Mouse (Mus musculus) stomach, embryonic 15.5 days (tissue): Measurements from ENCODE around the gene Nxn. TPM values are rescaled to one million over a fixed set of nuclear protein-coding genes. Genes with fewer than 3 reads are reported as not detected.

Experiments used
- ATAC-seq: fragments of 200-750 bp; cut with Nextera tagmentation; 2 replicates; pipeline ENCODE4 v1.8.0; 2017; ENCODE audit warnings: low read depth, moderate number of reproducible peaks, moderate TSS enrichment; ENCODE audit not compliant: insufficient read depth, low FRiP score
- H3K27ac ChIP-seq: fragments of 300-500 bp; sonication (generic); 2 replicates; pipeline ENCODE4 v1.5.1; 2015; ENCODE audit warnings: mild to moderate bottlenecking, inconsistent platforms
- H3K27me3 ChIP-seq: fragments of 300-500 bp; sonication (generic); replicated peaks from 2 replicates; pipeline ENCODE4 v1.6.1; 2015; ENCODE audit warnings: inconsistent platforms
- H3K36me3 ChIP-seq: fragments of 300-500 bp; sonication (generic); 2 replicates; pipeline ENCODE4 v1.6.1; 2015; ENCODE audit warnings: inconsistent platforms
- H3K4me1 ChIP-seq: fragments of 300-500 bp; sonication (generic); 2 replicates; pipeline ENCODE4 v1.6.1; 2015; ENCODE audit warnings: inconsistent platforms
- H3K4me2 ChIP-seq: fragments of 300-500 bp; sonication (generic); 2 replicates; pipeline ENCODE4 v1.6.1; 2015; ENCODE audit warnings: mild to moderate bottlenecking, inconsistent platforms
- H3K4me3 ChIP-seq: fragments of 300-500 bp; sonication (generic); replicated peaks from 2 replicates; pipeline ENCODE4 v1.5.1; 2015; ENCODE audit warnings: inconsistent platforms
- H3K9ac ChIP-seq: fragments of 300-500 bp; sonication (generic); 2 replicates; pipeline ENCODE4 v1.6.1; 2015; ENCODE audit warnings: inconsistent platforms
- H3K9me3 ChIP-seq: fragments of 300-500 bp; sonication (generic); 2 replicates; pipeline ENCODE4 v1.6.1; 2016; ENCODE audit warnings: inconsistent platforms
- WGBS: fragments of 180-500 bp; shearing (Covaris S2); methylation state at CpG from one replicate; pipeline ENCODE4 v1.1.7; 2015; 5-methylcytosine and 5-hydroxymethylcytosine counted together
- polyA plus RNA-seq: library from polyadenylated mRNA; unstranded; fragments of >200 nt; fragmentation: Nextera tagmentation; extraction: Ambion mirVana; gene quantifications from 2 replicates; pipeline ENCODE4 v1.2.1, GENCODE M21; 2015

The Nxn gene
- polyA plus RNA-seq, 1 experiment from 2014 or later, result 35.1 TPM

DNA sequence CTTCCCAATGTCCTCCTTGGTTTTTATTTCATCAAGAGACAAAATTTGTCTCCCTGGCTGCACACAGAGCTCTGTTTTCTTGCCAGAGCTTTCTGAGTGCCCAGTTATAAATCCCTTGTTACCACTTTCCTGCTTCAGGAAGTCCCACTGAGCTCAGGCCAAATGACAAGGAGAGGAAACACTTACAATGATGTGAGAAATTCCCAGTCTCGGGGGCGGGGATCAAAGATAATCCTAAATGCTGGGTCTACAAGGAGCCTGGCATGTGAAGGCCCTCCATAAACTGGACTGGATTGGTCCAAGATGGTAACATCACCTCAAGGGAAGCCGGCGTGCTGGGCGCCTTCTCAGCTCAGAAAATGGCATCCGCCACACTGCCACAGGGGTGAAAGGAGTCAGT is 106.1 kb downstream of the Nxn start:
- Histone ChIP-seq H3K9me3 (no peaks in the 10 kb centered on the region), H3K27me3 (no peaks in the 10 kb centered on the region), H3K27ac (peak overlapping the region; percentile 46), H3K9ac (no peak overlapping the region), H3K36me3 (no peaks in the 10 kb centered on the region), H3K4me2 (no peak overlapping the region), H3K4me1 (peaks cover 36% of the 10 kb centered on the region), H3K4me3 (no peak overlapping the region)
- WGBS, result 84% methylated on average over 6 of the region's 6 CpGs
- ATAC-seq, result no peak

DNA sequence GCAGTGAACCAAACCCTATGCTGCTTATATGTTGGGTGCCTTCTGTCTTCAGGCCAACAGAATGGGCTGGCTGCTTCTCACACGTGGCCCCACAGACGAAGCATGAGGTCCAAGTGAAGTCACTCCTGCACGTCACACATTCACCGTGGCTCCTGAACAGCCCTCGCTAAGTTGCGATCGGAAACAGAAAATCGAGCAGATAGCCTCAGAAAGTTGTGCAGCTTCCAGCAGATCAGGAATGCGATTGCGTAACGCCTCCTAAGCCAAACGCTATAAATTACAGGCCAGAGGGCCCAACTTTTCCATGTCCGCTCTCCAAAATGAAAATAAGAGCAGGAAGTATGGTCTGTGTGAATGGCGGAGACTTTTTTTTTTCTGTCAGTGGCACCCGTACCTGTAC is 106.5 kb downstream of the Nxn start:
- Histone ChIP-seq H3K4me1 (peaks cover 38% of the 10 kb centered on the region), H3K27me3 (no peaks in the 10 kb centered on the region), H3K4me2 (no peak overlapping the region), H3K9me3 (no peaks in the 10 kb centered on the region), H3K9ac (no peak overlapping the region), H3K36me3 (no peaks in the 10 kb centered on the region), H3K27ac (peak overlapping the region; percentile 46), H3K4me3 (no peak overlapping the region)
- ATAC-seq, result no peak
- 49% methylated on average over 15 of the region's 15 CpGs for WGBS

- Histone ChIP-seq H3K27ac (peak overlapping the region; percentile 46; the same call in 1 of the 2 replicates), H3K4me3 (no peak overlapping the region), H3K4me1 (peaks cover 42% of the 10 kb centered on the region), H3K36me3 (no peaks in the 10 kb centered on the region), H3K9me3 (no peaks in the 10 kb centered on the region), H3K4me2 (no peak overlapping the region), H3K9ac (no peak overlapping the region), H3K27me3 (no peaks in the 10 kb centered on the region)
- WGBS, result 72% methylated on average over 4 of the region's 4 CpGs
- no peak for ATAC-seq
These were observed 107.0 kb downstream of the Nxn start for GRCm38 (mm10) chr11:76291960-76292359.

- Histone ChIP-seq H3K27me3 (no peaks in the 10 kb centered on the region), H3K4me1 (peaks cover 51% of the 10 kb centered on the region), H3K4me3 (no peak overlapping the region), H3K9ac (no peak overlapping the region), H3K9me3 (no peaks in the 10 kb centered on the region), H3K4me2 (no peak overlapping the region), H3K36me3 (no peaks in the 10 kb centered on the region), H3K27ac (peak overlapping the region; percentile 42)
- WGBS, result 42% methylated on average over 11 of the region's 11 CpGs
- ATAC-seq, result no peak
These were observed 108.6 kb downstream of the Nxn start for GRCm38 (mm10) chr11:76290367-76290766.

GRCm38 (mm10) chr11:76288645-76289044 is 110.3 kb downstream of the Nxn start:
- ATAC-seq, result no peak
- Histone ChIP-seq H3K27ac (no peak overlapping the region), H3K4me1 (peaks cover 44% of the 10 kb centered on the region), H3K9me3 (no peaks in the 10 kb centered on the region), H3K4me2 (no peak overlapping the region), H3K36me3 (no peaks in the 10 kb centered on the region), H3K27me3 (no peaks in the 10 kb centered on the region), H3K9ac (no peak overlapping the region), H3K4me3 (no peak overlapping the region)
- WGBS, result 84% methylated on average over 6 of the region's 6 CpGs

DNA sequence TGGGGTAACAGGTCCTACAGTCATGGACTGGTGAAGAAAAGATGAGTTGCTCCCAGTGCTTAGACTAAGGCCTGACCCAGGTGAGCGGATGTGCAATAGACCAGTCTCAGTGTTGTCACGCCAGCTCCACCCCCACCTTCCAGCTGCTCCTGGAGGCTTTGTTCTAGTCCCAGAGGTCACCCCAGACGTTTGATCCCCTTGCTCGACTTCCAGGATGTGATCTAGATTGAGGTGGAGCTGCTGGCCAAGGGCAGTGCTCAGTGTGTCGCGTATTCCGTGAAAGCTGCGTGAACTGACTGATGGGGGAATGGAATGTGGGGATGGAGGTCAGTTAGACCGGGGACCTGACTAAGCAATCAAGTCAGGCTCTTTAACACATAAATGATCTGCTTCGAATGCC is 111.6 kb downstream of the Nxn start:
- WGBS, result 51% methylated on average over 10 of the region's 10 CpGs

DNA sequence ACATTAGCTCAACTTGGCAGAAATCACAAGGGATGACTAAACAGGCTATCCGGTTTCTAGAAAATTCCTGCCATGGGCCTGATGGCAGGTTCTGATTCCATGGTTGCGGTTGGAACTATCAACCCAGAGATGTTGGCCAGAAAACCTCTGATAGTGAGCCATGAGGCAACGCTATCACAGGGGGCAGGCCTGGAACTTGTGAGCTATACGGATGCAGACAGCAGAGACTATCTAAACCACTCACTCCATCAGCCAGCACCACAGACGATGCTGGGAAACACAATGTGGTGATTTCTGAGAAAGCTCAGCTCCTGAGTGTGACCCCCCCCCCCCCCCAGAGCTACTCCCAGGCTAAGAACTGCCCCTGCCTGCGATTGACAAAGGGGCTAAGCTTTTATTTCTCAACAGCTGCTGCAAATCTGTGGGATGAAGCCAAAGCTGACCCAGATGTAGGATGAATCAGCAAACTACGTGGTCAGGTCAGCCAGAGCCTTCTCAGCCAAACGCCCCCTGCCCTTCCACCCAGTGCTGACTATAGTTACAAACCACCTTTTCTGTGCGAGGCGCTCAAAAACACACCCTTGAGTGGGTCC is 112.3 kb downstream of the Nxn start:
- no peaks in the 10 kb centered on the region for H3K27me3 ChIP-seq
- WGBS, result 51% methylated on average over 10 of the region's 10 CpGs
- H3K9me3 ChIP-seq, result no peaks in the 10 kb centered on the region
- no peak overlapping the region for H3K9ac ChIP-seq
- peaks cover 26% of the 10 kb centered on the region for H3K4me1 ChIP-seq
- no peaks in the 10 kb centered on the region for H3K36me3 ChIP-seq
- ATAC-seq, result no peak
- H3K27ac ChIP-seq, result no peak overlapping the region
- H3K4me2 ChIP-seq, result no peak overlapping the region
- H3K4me3 ChIP-seq, result no peak overlapping the region

More for the DNA sequence above, 111.6 kb downstream of the Nxn start:
- H3K27ac ChIP-seq, result no peak overlapping the region
- no peak overlapping the region for H3K9ac ChIP-seq
- no peaks in the 10 kb centered on the region for H3K36me3 ChIP-seq
- no peaks in the 10 kb centered on the region for H3K27me3 ChIP-seq
- no peak overlapping the region for H3K4me3 ChIP-seq
- ATAC-seq, result 0 out of 2 replicates have a peak, but pooled peaks have one; percentile 29
- H3K4me2 ChIP-seq, result no peak overlapping the region
- peaks cover 31% of the 10 kb centered on the region for H3K4me1 ChIP-seq
- no peaks in the 10 kb centered on the region for H3K9me3 ChIP-seq

GRCm38 (mm10) chr11:76285431-76286075 is 113.4 kb downstream of the Nxn start:
- 0 out of 2 replicates have a peak, but pooled peaks have one; percentile 21 for ATAC-seq
- no peak overlapping the region for H3K4me2 ChIP-seq
- peaks cover 24% of the 10 kb centered on the region for H3K4me1 ChIP-seq
- no peaks in the 10 kb centered on the region for H3K9me3 ChIP-seq
- no peaks in the 10 kb centered on the region for H3K27me3 ChIP-seq
- no peak overlapping the region for H3K27ac ChIP-seq
- no peak overlapping the region for H3K4me3 ChIP-seq
- no peaks in the 10 kb centered on the region for H3K36me3 ChIP-seq
- no peak overlapping the region for H3K9ac ChIP-seq
- WGBS, result 48% methylated on average over 7 of the region's 7 CpGs

GRCm38 (mm10) chr11:76283841-76284240 is 115.1 kb downstream of the Nxn start:
- H3K4me3 ChIP-seq, result no peak overlapping the region
- H3K9me3 ChIP-seq, result no peaks in the 10 kb centered on the region
- no peak for ATAC-seq
- no peak overlapping the region for H3K9ac ChIP-seq
- no peak overlapping the region for H3K27ac ChIP-seq
- H3K27me3 ChIP-seq, result no peaks in the 10 kb centered on the region
- no peak overlapping the region for H3K4me2 ChIP-seq
- peaks cover 25% of the 10 kb centered on the region for H3K4me1 ChIP-seq
- no peaks in the 10 kb centered on the region for H3K36me3 ChIP-seq
- 87% methylated on average over 6 of the region's 6 CpGs for WGBS

- Histone ChIP-seq H3K36me3 (0 out of 2 replicates have a peak, but pooled peaks cover 4% of the 10 kb centered on the region), H3K4me3 (no peak overlapping the region), H3K4me2 (no peak overlapping the region), H3K9me3 (no peaks in the 10 kb centered on the region), H3K4me1 (peaks cover 3% of the 10 kb centered on the region; the same call in 1 of the 2 replicates), H3K27me3 (no peaks in the 10 kb centered on the region), H3K9ac (no peak overlapping the region), H3K27ac (no peak overlapping the region)
- no peak for ATAC-seq
- 43% methylated on average over 2 of the region's 2 CpGs for WGBS
These were observed 119.0 kb downstream of the Nxn start for GRCm38 (mm10) chr11:76279971-76280370.

GRCm38 (mm10) chr11:76278960-76279852 is 119.7 kb downstream of the Nxn start:
- 62% methylated on average over 14 of the region's 14 CpGs for WGBS
- H3K9me3 ChIP-seq, result no peaks in the 10 kb centered on the region
- no peak for ATAC-seq
- no peak overlapping the region for H3K4me2 ChIP-seq
- no peaks in the 10 kb centered on the region for H3K27me3 ChIP-seq
- no peak overlapping the region for H3K4me3 ChIP-seq
- H3K9ac ChIP-seq, result no peak overlapping the region
- peaks cover 3% of the 10 kb centered on the region; the same call in 1 of the 2 replicates for H3K4me1 ChIP-seq
- H3K36me3 ChIP-seq, result 0 out of 2 replicates have a peak, but pooled peaks cover 4% of the 10 kb centered on the region
- H3K27ac ChIP-seq, result 0 out of 2 replicates have a peak overlapping the region, but pooled peaks have one; percentile 37

DNA sequence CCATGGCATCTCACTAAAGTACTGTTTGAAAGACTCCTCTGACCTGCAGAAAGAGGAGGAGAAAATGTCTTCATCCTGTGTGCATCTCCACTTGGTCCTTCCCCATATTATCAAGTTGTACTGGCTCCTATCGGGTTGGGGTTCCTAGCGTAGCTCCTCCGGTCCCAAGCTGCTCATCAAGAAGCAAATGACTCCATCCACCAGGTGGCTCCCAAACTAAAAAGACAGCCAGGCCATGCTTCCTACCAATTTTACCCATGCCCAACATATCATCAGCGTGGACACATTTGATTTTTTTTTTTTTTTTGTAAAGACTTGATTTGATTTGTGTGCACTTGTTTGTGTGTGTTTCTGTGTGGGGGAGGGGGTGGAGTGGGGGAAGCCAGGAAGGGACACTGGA is 126.5 kb downstream of the Nxn start:
- Histone ChIP-seq H3K27me3 (no peaks in the 10 kb centered on the region), H3K9me3 (no peaks in the 10 kb centered on the region), H3K27ac (no peak overlapping the region), H3K36me3 (peaks cover 14% of the 10 kb centered on the region; the same call in 1 of the 2 replicates), H3K9ac (no peak overlapping the region), H3K4me1 (no peaks in the 10 kb centered on the region), H3K4me3 (no peak overlapping the region), H3K4me2 (no peak overlapping the region)
- ATAC-seq, result no peak
- 73% methylated on average over 4 of the region's 4 CpGs for WGBS
